Mouse (Mus musculus): ENCODE results near the gene Agtr1a. TPM values are rescaled to one million over a fixed set of nuclear protein-coding genes. Genes with fewer than 3 reads are reported as not detected.

The Agtr1a gene
- total and polyA plus RNA-seq, 2 experiments, result 45.2 to 86.5 TPM

- WGBS, result 86% methylated on average over 3 of the region's 3 CpGs
- DNase-seq (ENCODE audit: extremely low read depth, low read depth, low spot score), result no peak
- TF ChIP-seq POLR2A (IDR thresholded peaks at IDR 0.05; ENCODE audit: extremely low read depth, insufficient read depth, low read length) (no peak), CTCF (IDR thresholded peaks at IDR 0.05; ENCODE audit: low read depth, low read length) (no peak)
These were observed 67.6 kb downstream of the Agtr1a start for GRCm38 (mm10) chr13:30403874-30404273.

GRCm38 (mm10) chr13:30418611-30419010 is 82.4 kb downstream of the Agtr1a start:
- no peak for TF ChIP-seq POLR2A (IDR thresholded peaks at IDR 0.05; ENCODE audit: extremely low read depth, insufficient read depth, low read length)
- no peak for TF ChIP-seq CTCF (IDR thresholded peaks at IDR 0.05; ENCODE audit: low read depth, low read length)
- Histone ChIP-seq H3K4me3 (ENCODE audit: insufficient read depth, low read depth, low read length) (no peak overlapping the region), H3K27me3 (ENCODE audit: control insufficient read depth, insufficient read depth, low read length) (no peaks in the 10 kb centered on the region), H3K79me2 (ENCODE audit: control insufficient read depth, insufficient read depth, low read length) (no peaks in the 10 kb centered on the region), H3K36me3 (ENCODE audit: control insufficient read depth, insufficient read depth, low read length) (no peaks in the 10 kb centered on the region), H3K27ac (replicated peaks; ENCODE audit: insufficient read depth, low read depth, low read length) (no peak overlapping the region), H3K4me1 (ENCODE audit: control insufficient read depth, insufficient read depth, low read length) (no peaks in the 10 kb centered on the region), H3K9ac (ENCODE audit: low read depth, low read length) (no peak overlapping the region)
- 85% methylated on average over 5 of the region's 5 CpGs for WGBS
- no peak for DNase-seq (ENCODE audit: extremely low read depth, low read depth, low spot score)

More at GRCm38 (mm10) chr13:30403874-30404273, 67.6 kb downstream of the Agtr1a start:
- no peaks in the 10 kb centered on the region for H3K27me3 ChIP-seq (ENCODE audit: control insufficient read depth, insufficient read depth, low read length)
- no peak overlapping the region for H3K27ac ChIP-seq (replicated peaks; ENCODE audit: insufficient read depth, low read depth, low read length)
- no peaks in the 10 kb centered on the region for H3K79me2 ChIP-seq (ENCODE audit: control insufficient read depth, insufficient read depth, low read length)
- H3K4me3 ChIP-seq (ENCODE audit: insufficient read depth, low read depth, low read length), result no peak overlapping the region
- no peaks in the 10 kb centered on the region for H3K4me1 ChIP-seq (ENCODE audit: control insufficient read depth, insufficient read depth, low read length)
- H3K36me3 ChIP-seq (ENCODE audit: control insufficient read depth, insufficient read depth, low read length), result no peaks in the 10 kb centered on the region
- no peak overlapping the region for H3K9ac ChIP-seq (ENCODE audit: low read depth, low read length)

- Histone ChIP-seq H3K4me3 (ENCODE audit: insufficient read depth, low read depth, low read length) (no peak overlapping the region), H3K79me2 (ENCODE audit: control insufficient read depth, insufficient read depth, low read length) (no peaks in the 10 kb centered on the region), H3K36me3 (ENCODE audit: control insufficient read depth, insufficient read depth, low read length) (no peaks in the 10 kb centered on the region), H3K27me3 (ENCODE audit: control insufficient read depth, insufficient read depth, low read length) (no peaks in the 10 kb centered on the region), H3K9ac (ENCODE audit: low read depth, low read length) (no peak overlapping the region), H3K4me1 (ENCODE audit: control insufficient read depth, insufficient read depth, low read length) (no peaks in the 10 kb centered on the region), H3K27ac (replicated peaks; ENCODE audit: insufficient read depth, low read depth, low read length) (no peak overlapping the region)
- peak; percentile 45 for DNase-seq (ENCODE audit: extremely low read depth, low read depth, low spot score)
- 80% methylated on average over 4 of the region's 4 CpGs for WGBS
- no peak for TF ChIP-seq POLR2A (IDR thresholded peaks at IDR 0.05; ENCODE audit: extremely low read depth, insufficient read depth, low read length)
- TF ChIP-seq CTCF (IDR thresholded peaks at IDR 0.05; ENCODE audit: low read depth, low read length), result no peak
These were observed 90.8 kb downstream of the Agtr1a start for GRCm38 (mm10) chr13:30427008-30427407.

- Histone ChIP-seq H3K36me3 (ENCODE audit: control insufficient read depth, insufficient read depth, low read length) (no peaks in the 10 kb centered on the region), H3K27me3 (ENCODE audit: control insufficient read depth, insufficient read depth, low read length) (no peaks in the 10 kb centered on the region), H3K79me2 (ENCODE audit: control insufficient read depth, insufficient read depth, low read length) (no peaks in the 10 kb centered on the region), H3K9ac (ENCODE audit: low read depth, low read length) (no peak overlapping the region), H3K4me3 (ENCODE audit: insufficient read depth, low read depth, low read length) (no peak overlapping the region), H3K27ac (replicated peaks; ENCODE audit: insufficient read depth, low read depth, low read length) (no peak overlapping the region), H3K4me1 (ENCODE audit: control insufficient read depth, insufficient read depth, low read length) (no peaks in the 10 kb centered on the region)
- no peak for DNase-seq (ENCODE audit: extremely low read depth, low read depth, low spot score)
- WGBS, result 86% methylated on average over 1 of the region's 1 CpGs
- TF ChIP-seq CTCF (IDR thresholded peaks at IDR 0.05; ENCODE audit: low read depth, low read length) (no peak), POLR2A (IDR thresholded peaks at IDR 0.05; ENCODE audit: extremely low read depth, insufficient read depth, low read length) (no peak)
These were observed 91.2 kb downstream of the Agtr1a start for GRCm38 (mm10) chr13:30427436-30427835.

Other genes starting within 250 kb of the Agtr1a start
- 0.13 and 0.55 TPM in 2 replicates for gene Mboat1, start 200.0 kb upstream of the Agtr1a start, total RNA-seq (2014; rRNA removed)
- 0.17 and 0.28 TPM in 2 replicates for gene Mboat1, start 200.0 kb upstream of the Agtr1a start, polyA plus RNA-seq (2012; rRNA removed)
- 252 and 272 TPM in 2 replicates for gene Uqcrfs1, start 208.9 kb downstream of the Agtr1a start, total RNA-seq (2014; rRNA removed)
- 278 and 314 TPM in 2 replicates for gene Uqcrfs1, start 208.9 kb downstream of the Agtr1a start, polyA plus RNA-seq (2012; rRNA removed)